32 mouse cellular contexts compared by ENCODE assay signal in genomic region chr2:77980696-77981095, GRCm38 (mm10).
"Had no signal": no experiment of that assay in that cellular context is flagged by ENCODE, and none has a peak within 500 bp of the region (broad histone marks: within the 10 kb centered on the region; RNA-seq: fewer than 3 reads in every experiment).

No protein-coding gene starts in this region.

- DNase-seq: left cerebral cortex, postnatal 4 days; liver; liver, embryonic 13.5 days; liver, postnatal 0 days; lung, adult 18-20 months; lung, adult 2 months; lung, embryonic 14.5 days; lung, postnatal 10 days; lung, postnatal 14 days; lung, postnatal 36 days; lung, postnatal 4 days; midbrain, embryonic 14.5 days had no signal

- H3K9ac ChIP-seq: limb, embryonic 12.5 days; limb, embryonic 13.5 days; limb, embryonic 15.5 days; liver, embryonic 12.5 days; liver, embryonic 13.5 days; liver, embryonic 14.5 days; liver, embryonic 15.5 days; liver, postnatal 0 days; lung, embryonic 14.5 days; lung, embryonic 15.5 days; midbrain, embryonic 12.5 days; midbrain, embryonic 13.5 days; midbrain, embryonic 15.5 days; neural tube, embryonic 12.5 days had no signal

- H3K4me1 ChIP-seq: liver, embryonic 12.5 days; liver, embryonic 13.5 days; liver, embryonic 15.5 days; lung, embryonic 15.5 days; midbrain, embryonic 10.5 days; midbrain, embryonic 12.5 days; midbrain, embryonic 13.5 days; midbrain, embryonic 15.5 days; neural tube, embryonic 12.5 days had no signal

- H3K4me3 ChIP-seq: limb, embryonic 10.5 days; limb, embryonic 12.5 days; limb, embryonic 13.5 days; limb, embryonic 15.5 days; liver, embryonic 12.5 days; liver, embryonic 13.5 days; liver, embryonic 15.5 days; lung, embryonic 15.5 days; megakaryocyte, embryonic 14.5 days; midbrain, embryonic 10.5 days; midbrain, embryonic 12.5 days; midbrain, embryonic 13.5 days; midbrain, embryonic 15.5 days; myocyte; neural tube, embryonic 12.5 days had no signal

- H3K27ac ChIP-seq: limb, embryonic 10.5 days; limb, embryonic 12.5 days; limb, embryonic 13.5 days; limb, embryonic 15.5 days; liver, embryonic 12.5 days; liver, embryonic 13.5 days; liver, embryonic 14.5 days; liver, embryonic 15.5 days; lung, embryonic 15.5 days; macrophage; midbrain, embryonic 10.5 days; midbrain, embryonic 12.5 days; midbrain, embryonic 13.5 days; midbrain, embryonic 15.5 days; neural tube, embryonic 12.5 days had no signal

- H3K9me3 ChIP-seq: limb, embryonic 15.5 days; liver, embryonic 13.5 days; liver, embryonic 15.5 days; lung, embryonic 15.5 days; midbrain, embryonic 12.5 days; midbrain, embryonic 13.5 days; midbrain, embryonic 15.5 days had no signal

- ATAC-seq: liver, embryonic 12.5 days; liver, postnatal 0 days; lung, postnatal 0 days; midbrain, embryonic 13.5 days; midbrain, embryonic 15.5 days; midbrain, embryonic 16.5 days had no signal

- H3K27me3 ChIP-seq: limb, embryonic 12.5 days; limb, embryonic 13.5 days; limb, embryonic 15.5 days; liver, embryonic 12.5 days; liver, embryonic 13.5 days; liver, embryonic 15.5 days; lung, embryonic 15.5 days; midbrain, embryonic 12.5 days; midbrain, embryonic 13.5 days; midbrain, embryonic 15.5 days; neural tube, embryonic 12.5 days had no signal

- H3K4me2 ChIP-seq: limb, embryonic 12.5 days; limb, embryonic 13.5 days; limb, embryonic 15.5 days; liver, embryonic 11.5 days; liver, embryonic 12.5 days; liver, embryonic 13.5 days; liver, embryonic 15.5 days; lung, embryonic 14.5 days; lung, embryonic 15.5 days; midbrain, embryonic 11.5 days; midbrain, embryonic 12.5 days; midbrain, embryonic 13.5 days; midbrain, embryonic 15.5 days; neural tube, embryonic 12.5 days had no signal

- H3K36me3 ChIP-seq: limb, embryonic 10.5 days; limb, embryonic 12.5 days; limb, embryonic 13.5 days; limb, embryonic 15.5 days; liver, embryonic 12.5 days; liver, embryonic 13.5 days; liver, embryonic 15.5 days; lung, embryonic 15.5 days; midbrain, embryonic 10.5 days; midbrain, embryonic 12.5 days; midbrain, embryonic 13.5 days; midbrain, embryonic 15.5 days; neural tube, embryonic 12.5 days had no signal
